Mouse (Mus musculus) T-cell, adult 66 days (primary cell): ENCODE results near the gene Serf1. TPM values are rescaled to one million over a fixed set of nuclear protein-coding genes. Genes with fewer than 3 reads are reported as not detected.

Experiments
- total RNA-seq, 2 experiments: library from RNA; stranded (reverse); gene quantifications; 3 replicates in 1 of 2; 4 replicates in 1 of 2; pipeline ENCODE4 v1.2.4; 2023

The Serf1 gene
- total RNA-seq = 1 to 10 TPM; 1.6 to 2.7 TPM

DNA sequence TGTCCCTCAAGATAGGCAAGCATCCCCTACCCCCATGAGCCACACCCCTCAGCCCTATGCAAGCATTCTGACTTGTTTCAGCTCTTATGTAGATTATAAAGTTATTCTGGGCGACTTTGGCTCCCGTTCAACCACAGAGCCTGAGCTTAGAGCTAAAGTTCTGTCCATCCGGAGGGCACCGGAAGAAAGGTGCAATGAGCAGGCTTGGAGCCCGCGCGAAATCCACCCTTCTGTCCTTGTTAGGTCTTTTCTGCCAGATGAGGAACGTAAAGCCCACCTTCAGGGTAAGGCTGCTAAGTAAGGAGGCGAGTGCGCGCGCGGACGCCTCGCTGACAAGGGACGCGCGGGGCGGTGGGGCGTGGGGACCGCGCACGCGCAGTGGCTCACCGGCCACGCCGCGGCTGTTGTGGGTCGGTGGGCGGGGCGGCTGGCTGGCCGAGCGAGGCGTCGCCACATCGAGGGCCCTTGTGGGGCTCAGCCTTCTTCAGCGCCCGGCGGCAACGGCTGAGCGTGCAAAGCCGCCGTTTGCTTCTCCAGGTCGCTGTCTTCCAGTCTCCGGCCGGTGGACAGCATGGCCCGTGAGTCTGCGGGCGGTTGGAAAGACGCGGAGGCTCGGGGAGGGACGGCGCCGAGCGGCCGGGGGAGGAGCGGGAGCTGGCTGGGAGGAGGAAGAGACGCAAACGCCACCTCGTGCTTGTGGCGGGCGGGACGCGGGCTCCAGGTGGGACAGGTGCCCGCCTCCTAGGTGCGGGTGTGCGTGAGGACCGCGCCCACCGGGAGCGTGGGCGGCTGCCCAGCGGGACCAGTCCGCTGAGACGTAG lies at the start of gene Serf1:
Gene Serf1, plus strand, starts transcription at position 361 of the 821 bp plus-strand sequence.

GRCm38 (mm10) chr13:100103748-100104254 lies 4.0 kb upstream of the Serf1 start, which contains the start of gene Bdp1:
Gene Bdp1, minus strand, starts transcription at chr13:100104070.

DNA sequence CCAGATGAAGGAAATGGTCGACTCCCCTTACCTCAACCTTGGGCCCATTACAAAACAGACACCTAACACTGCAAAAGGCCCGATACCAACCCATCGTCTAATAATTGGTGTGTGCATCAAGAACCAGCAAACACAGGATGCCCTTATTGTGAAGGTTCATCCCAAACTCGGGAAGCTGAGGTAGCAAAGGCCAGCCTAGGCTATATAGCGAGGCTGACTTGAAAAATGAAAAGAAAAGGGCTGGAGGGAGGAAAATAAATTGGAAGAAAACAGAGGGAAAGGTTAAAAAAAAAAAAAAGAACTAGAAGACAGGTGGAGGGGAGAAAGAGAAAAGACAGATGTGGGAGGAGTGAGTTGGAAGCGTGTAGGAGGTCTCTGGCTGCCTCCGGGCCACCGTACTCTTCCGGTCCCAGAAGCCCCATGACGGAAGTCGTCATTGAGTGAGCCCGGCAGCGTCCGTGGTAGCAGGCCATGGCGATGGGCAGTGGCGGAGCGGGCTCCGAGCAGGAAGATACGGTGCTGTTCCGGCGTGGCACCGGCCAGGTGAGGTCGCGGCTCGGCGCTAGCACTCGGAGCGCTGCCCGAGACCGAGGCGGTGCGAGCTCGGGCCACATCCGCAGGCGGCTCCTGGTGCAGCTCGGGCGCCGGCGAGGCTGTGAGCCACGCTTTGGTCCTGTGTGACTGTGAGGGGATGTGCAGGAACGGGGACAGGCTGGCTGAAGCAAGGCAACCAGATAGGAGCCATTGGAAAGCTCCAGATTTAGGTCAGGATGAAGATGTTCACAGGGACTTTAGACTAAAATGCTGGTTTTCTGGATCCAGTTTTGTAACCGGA lies 16.8 kb downstream of the Serf1 start, which contains the start of gene Smn1:
Gene Smn1, plus strand, starts transcription at position 430 of the 835 bp plus-strand sequence.

Other genes with a start within 250 kb of the Serf1 start
- gene Cartpt, start 206.9 kb upstream of the Serf1 start, total RNA-seq = not detected
- 10 to 100 TPM; 11.0 to 16.2 TPM for gene Mccc2, start 92.4 kb upstream of the Serf1 start, total RNA-seq
- 10 to 100 TPM; 82.8 to 88.5 TPM for gene Bdp1, start 3.9 kb upstream of the Serf1 start, total RNA-seq
- 10 to 100 TPM; 69.1 to 71.9 TPM for gene Smn1, start 16.8 kb downstream of the Serf1 start, total RNA-seq
- gene Naip2, start 94.1 kb downstream of the Serf1 start, total RNA-seq = 1 to 10 TPM; 2.4 to 3.4 TPM
- gene Naip5, start 138.3 kb downstream of the Serf1 start, total RNA-seq = 1 to 10 TPM in 1 of 2 experiments, under 1 TPM in 1; 0.50 to 1.3 TPM
- under 1 TPM; 0.36 to 0.64 TPM for gene Naip6, start 209.7 kb downstream of the Serf1 start, total RNA-seq